Mouse (Mus musculus): ENCODE results near the gene Usp7. TPM values are rescaled to one million over a fixed set of nuclear protein-coding genes. Genes with fewer than 3 reads are reported as not detected.

Gene Usp7
- polyA plus RNA-seq, 1 experiment: 6.8 TPM

DNA sequence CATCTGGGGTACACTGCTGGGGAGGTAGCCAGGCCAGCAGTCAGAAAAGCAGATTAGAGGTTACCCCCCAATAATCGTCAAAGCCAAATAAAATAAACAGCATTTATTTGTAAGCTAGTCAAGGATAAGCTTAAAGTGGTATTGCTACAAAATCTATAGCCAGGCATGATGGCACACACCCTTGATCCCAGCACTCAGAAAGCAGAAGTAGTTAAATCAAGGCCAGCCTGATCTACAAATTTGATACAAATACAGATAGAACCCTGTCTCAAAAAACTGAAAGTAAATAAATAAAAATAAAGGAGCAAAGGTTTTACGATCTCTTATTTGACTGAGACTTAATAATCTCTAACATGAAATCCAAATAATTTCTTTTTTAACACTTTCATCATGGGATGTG lies 66.3 kb downstream of the Usp7 start:
- Histone ChIP-seq H3K4me1 (ENCODE audit: control insufficient read depth) (peaks cover 90% of the 10 kb centered on the region), H3K4me3 (replicated peaks) (no peak overlapping the region), H3K36me3 (ENCODE audit: control insufficient read depth) (peaks cover 99% of the 10 kb centered on the region), H3K9me3 (ENCODE audit: control insufficient read depth, low read length) (no peaks in the 10 kb centered on the region), H3K27me3 (ENCODE audit: control insufficient read depth) (no peaks in the 10 kb centered on the region)
- TF ChIP-seq GATA1 (IDR thresholded peaks at IDR 0.05; ENCODE audit: low read length) (no peak), TAL1 (IDR thresholded peaks at IDR 0.05; ENCODE audit: low read length) (no peak)

DNA sequence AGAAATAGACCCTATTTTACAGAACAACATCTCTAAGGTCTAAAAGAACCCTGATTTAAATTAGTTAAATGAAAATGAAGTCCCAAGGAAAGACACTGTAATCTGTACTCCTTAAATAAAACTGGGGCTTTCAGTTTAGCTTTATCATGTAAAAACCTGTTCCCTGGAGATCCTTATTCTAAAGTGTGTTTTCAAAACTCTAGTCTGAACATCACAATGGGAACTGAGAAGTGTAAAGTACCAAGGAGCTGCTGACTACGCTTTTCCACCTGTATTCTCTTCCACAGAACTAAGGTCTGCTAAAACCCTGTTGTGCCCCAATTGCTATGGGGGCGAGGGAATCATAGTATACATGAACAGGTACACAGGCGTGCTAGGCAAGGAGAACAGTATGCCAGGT lies 68.1 kb downstream of the Usp7 start:
- peaks cover 90% of the 10 kb centered on the region for H3K4me1 ChIP-seq (ENCODE audit: control insufficient read depth)
- no peak for TF ChIP-seq TAL1 (IDR thresholded peaks at IDR 0.05; ENCODE audit: low read length)
- no peak overlapping the region for H3K4me3 ChIP-seq (replicated peaks)
- H3K27me3 ChIP-seq (ENCODE audit: control insufficient read depth): no peaks in the 10 kb centered on the region
- H3K36me3 ChIP-seq (ENCODE audit: control insufficient read depth): peaks cover 99% of the 10 kb centered on the region
- H3K9me3 ChIP-seq (ENCODE audit: control insufficient read depth, low read length): no peaks in the 10 kb centered on the region

DNA sequence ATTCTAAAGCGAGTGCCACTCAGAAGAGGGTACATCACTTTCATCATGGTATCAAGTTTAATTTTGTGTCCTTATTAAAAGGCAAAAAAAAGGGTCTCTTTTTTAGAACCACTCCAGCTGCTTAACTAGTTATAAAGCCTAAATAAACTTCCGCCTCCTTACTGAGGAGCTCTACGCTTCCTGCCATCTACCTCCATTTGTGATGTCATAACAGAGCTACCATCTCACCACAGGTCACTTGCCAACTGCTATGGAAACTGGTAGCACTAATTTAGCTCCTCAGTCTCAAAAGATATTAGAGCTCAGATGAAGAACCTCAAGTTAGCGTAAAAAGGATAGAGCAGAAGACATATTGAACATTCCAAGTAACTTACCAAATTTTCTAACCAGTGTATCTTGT lies 71.7 kb downstream of the Usp7 start:
- Histone ChIP-seq H3K27me3 (ENCODE audit: control insufficient read depth) (no peaks in the 10 kb centered on the region), H3K36me3 (ENCODE audit: control insufficient read depth) (peaks cover 100% of the 10 kb centered on the region), H3K4me3 (replicated peaks) (no peak overlapping the region), H3K9me3 (ENCODE audit: control insufficient read depth, low read length) (no peaks in the 10 kb centered on the region), H3K4me1 (ENCODE audit: control insufficient read depth) (peaks cover 77% of the 10 kb centered on the region)
- no peak for TF ChIP-seq GATA1 (IDR thresholded peaks at IDR 0.05; ENCODE audit: low read length)
- no peak for TF ChIP-seq TAL1 (IDR thresholded peaks at IDR 0.05; ENCODE audit: low read length)

DNA sequence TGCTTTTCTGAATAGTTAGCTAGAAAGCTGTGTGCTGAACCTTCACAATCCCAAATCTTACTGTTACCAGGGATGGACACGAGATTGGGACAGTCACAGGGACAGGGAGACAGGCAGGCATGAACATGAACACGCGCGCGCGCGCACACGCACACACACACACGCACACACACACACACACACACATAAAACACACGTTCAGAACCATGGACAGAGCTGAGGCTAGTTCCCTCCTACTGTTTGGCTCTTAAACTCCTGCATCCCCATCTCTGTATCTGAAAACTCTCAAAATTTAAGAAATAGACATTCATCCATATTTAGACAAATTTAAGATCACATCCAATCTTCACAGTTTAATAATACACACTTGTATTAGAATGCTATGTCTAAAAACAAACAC lies 74.4 kb downstream of the Usp7 start:
- TF ChIP-seq TAL1 (IDR thresholded peaks at IDR 0.05; ENCODE audit: low read length) (no peak), GATA1 (IDR thresholded peaks at IDR 0.05; ENCODE audit: low read length) (no peak)
- H3K4me3 ChIP-seq (replicated peaks): no peak overlapping the region
- H3K36me3 ChIP-seq (ENCODE audit: control insufficient read depth): peaks cover 100% of the 10 kb centered on the region
- no peaks in the 10 kb centered on the region for H3K9me3 ChIP-seq (ENCODE audit: control insufficient read depth, low read length)
- H3K4me1 ChIP-seq (ENCODE audit: control insufficient read depth): peaks cover 72% of the 10 kb centered on the region
- H3K27me3 ChIP-seq (ENCODE audit: control insufficient read depth): no peaks in the 10 kb centered on the region

DNA sequence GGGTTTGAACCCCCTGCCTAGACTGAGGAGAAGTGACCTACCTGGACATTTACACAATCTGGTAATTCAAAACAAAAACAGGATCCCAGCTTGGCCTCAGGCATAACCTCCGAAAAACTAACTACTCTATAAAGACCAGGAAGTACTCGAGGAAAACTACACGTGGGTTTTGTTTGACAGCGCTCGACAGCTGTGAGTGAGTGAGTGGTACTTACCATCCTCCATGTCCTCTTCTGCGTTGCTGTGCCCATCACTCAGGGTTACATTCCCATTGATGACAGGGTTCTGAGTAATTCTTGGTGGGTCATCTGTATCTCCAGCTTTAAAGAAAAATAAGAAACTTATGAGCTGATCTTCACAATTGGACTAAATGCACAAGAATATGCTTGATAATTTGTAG lies 75.8 kb downstream of the Usp7 start:
- no peak overlapping the region for H3K4me3 ChIP-seq (replicated peaks)
- no peaks in the 10 kb centered on the region for H3K27me3 ChIP-seq (ENCODE audit: control insufficient read depth)
- no peaks in the 10 kb centered on the region for H3K9me3 ChIP-seq (ENCODE audit: control insufficient read depth, low read length)
- TF ChIP-seq GATA1 (IDR thresholded peaks at IDR 0.05; ENCODE audit: low read length) (no peak), TAL1 (IDR thresholded peaks at IDR 0.05; ENCODE audit: low read length) (no peak)
- H3K36me3 ChIP-seq (ENCODE audit: control insufficient read depth): peaks cover 100% of the 10 kb centered on the region
- H3K4me1 ChIP-seq (ENCODE audit: control insufficient read depth): peaks cover 67% of the 10 kb centered on the region

DNA sequence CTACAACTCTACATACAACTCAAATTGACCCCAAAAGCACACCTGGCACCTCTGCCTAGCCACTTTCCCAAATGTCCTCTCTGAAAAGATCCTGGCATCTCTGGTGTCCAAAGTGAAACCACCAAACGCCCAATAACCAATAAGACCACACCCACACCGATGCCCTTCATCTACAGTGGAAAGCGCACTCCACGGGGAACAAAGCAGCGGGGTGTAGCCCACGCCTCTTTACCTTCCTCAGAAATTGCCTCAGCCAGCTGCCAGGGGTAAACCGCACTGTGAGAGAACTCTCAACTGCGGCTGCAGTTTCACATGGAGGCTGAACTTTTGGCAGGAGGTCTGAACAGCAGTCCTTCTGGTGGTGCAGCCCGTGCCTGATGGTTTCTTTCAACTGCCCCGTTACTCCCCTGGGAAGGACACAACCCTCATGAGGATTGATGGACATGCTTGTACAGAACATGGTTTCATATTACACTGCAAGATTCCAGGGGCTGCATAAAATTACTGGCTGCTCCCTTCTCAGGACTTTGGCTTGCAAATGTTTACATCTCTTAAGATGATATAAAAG lies 76.5 kb downstream of the Usp7 start:
- Histone ChIP-seq H3K36me3 (ENCODE audit: control insufficient read depth) (peaks cover 100% of the 10 kb centered on the region), H3K27me3 (ENCODE audit: control insufficient read depth) (no peaks in the 10 kb centered on the region), H3K4me1 (ENCODE audit: control insufficient read depth) (peaks cover 64% of the 10 kb centered on the region), H3K9me3 (ENCODE audit: control insufficient read depth, low read length) (no peaks in the 10 kb centered on the region), H3K4me3 (replicated peaks) (no peak overlapping the region)
- no peak for TF ChIP-seq TAL1 (IDR thresholded peaks at IDR 0.05; ENCODE audit: low read length)
- TF ChIP-seq GATA1 (IDR thresholded peaks at IDR 0.05; ENCODE audit: low read length): no peak

DNA sequence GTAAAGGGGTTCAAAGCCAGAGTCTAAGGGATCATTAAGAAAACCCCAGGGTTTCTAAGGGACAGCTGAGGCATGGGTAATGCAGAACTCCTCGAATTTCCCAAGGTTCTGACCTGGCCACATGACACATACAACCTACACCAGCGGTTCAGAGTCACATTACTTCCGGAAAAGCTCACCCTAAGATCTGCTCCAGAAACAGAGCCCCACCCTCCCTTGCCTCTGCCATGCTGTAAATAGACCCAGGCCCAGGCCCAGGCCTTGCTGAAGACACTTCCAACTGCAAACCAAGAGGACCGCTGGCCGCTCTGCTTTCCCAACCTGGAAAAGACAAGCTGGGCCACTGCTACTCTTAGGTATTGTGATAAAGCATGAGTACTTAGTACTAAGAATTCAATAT lies 77.3 kb downstream of the Usp7 start:
- peaks cover 100% of the 10 kb centered on the region for H3K36me3 ChIP-seq (ENCODE audit: control insufficient read depth)
- no peak overlapping the region for H3K4me3 ChIP-seq (replicated peaks)
- H3K4me1 ChIP-seq (ENCODE audit: control insufficient read depth): peaks cover 61% of the 10 kb centered on the region
- no peaks in the 10 kb centered on the region for H3K9me3 ChIP-seq (ENCODE audit: control insufficient read depth, low read length)
- no peak for TF ChIP-seq TAL1 (IDR thresholded peaks at IDR 0.05; ENCODE audit: low read length)
- no peak for TF ChIP-seq GATA1 (IDR thresholded peaks at IDR 0.05; ENCODE audit: low read length)
- H3K27me3 ChIP-seq (ENCODE audit: control insufficient read depth): no peaks in the 10 kb centered on the region

DNA sequence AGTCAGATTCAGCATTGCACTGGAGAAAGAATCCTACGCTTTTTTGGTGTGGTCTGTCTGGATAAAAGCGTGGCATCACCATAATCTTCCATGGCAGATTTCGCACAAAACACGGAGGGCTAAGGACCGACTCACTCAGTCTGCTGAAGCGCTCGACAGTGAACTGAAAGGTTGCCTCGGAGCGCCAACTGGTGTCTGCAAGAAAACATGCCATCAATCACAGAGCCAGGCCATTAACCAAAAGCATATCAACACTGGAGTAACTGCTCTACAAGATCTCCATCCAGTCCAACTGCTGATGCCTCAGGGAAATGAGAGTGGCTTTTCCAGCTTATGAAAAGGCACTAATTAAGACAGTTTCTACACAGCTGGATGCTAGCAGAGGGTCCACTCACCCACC lies 80.1 kb downstream of the Usp7 start:
- TF ChIP-seq GATA1 (IDR thresholded peaks at IDR 0.05; ENCODE audit: low read length) (no peak), TAL1 (IDR thresholded peaks at IDR 0.05; ENCODE audit: low read length) (no peak)
- H3K27me3 ChIP-seq (ENCODE audit: control insufficient read depth): no peaks in the 10 kb centered on the region
- H3K36me3 ChIP-seq (ENCODE audit: control insufficient read depth): peaks cover 100% of the 10 kb centered on the region
- H3K4me1 ChIP-seq (ENCODE audit: control insufficient read depth): peaks cover 52% of the 10 kb centered on the region
- no peaks in the 10 kb centered on the region for H3K9me3 ChIP-seq (ENCODE audit: control insufficient read depth, low read length)
- no peak overlapping the region for H3K4me3 ChIP-seq (replicated peaks)

DNA sequence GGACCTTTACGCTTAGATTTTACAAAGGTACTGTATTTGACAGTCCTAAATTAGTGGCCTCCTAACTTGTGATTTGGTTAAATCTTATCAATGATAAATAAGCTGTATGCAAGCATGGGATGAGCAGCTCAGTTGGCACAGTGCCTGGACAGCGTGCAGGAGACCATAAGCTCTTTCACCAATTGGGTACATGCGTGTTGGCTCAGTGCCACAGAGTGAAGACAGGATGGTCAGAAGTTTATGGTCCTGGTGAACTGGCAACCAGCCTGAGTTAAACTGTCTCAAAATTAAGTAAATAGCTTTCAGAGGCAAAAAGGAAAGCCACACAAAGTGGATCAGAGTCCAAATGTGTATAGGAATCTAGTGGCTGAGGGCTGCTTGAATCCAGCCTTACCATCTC lies 91.5 kb downstream of the Usp7 start:
- no peak for TF ChIP-seq GATA1 (IDR thresholded peaks at IDR 0.05; ENCODE audit: low read length)
- no peak for TF ChIP-seq TAL1 (IDR thresholded peaks at IDR 0.05; ENCODE audit: low read length)
- Histone ChIP-seq H3K4me3 (replicated peaks) (no peak overlapping the region), H3K36me3 (ENCODE audit: control insufficient read depth) (peaks cover 100% of the 10 kb centered on the region), H3K27me3 (ENCODE audit: control insufficient read depth) (no peaks in the 10 kb centered on the region; the same call in 1 of the 2 replicates), H3K9me3 (ENCODE audit: control insufficient read depth, low read length) (no peaks in the 10 kb centered on the region), H3K4me1 (ENCODE audit: control insufficient read depth) (peaks cover 17% of the 10 kb centered on the region)

DNA sequence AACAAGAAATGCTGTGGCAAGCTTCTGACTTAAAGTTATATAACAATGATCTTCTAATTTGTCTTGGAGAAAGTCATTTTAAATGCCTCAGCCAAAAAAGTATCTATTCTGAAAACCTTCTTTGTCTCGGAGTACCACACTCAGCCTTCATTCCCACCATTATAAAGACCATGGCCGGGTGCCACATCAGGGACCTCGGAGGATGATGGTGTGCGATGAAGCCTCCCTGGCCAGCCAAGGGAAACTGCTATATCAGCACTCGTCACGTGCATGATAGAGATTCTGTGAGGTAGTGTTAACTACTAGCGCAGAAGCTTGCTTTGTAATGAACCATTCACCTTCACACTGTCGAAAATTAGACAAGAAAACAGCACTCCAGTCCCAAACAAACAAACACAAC lies 92.6 kb downstream of the Usp7 start:
- Histone ChIP-seq H3K4me3 (replicated peaks) (no peak overlapping the region), H3K4me1 (ENCODE audit: control insufficient read depth) (peaks cover 19% of the 10 kb centered on the region), H3K27me3 (ENCODE audit: control insufficient read depth) (no peaks in the 10 kb centered on the region; the same call in 1 of the 2 replicates), H3K9me3 (ENCODE audit: control insufficient read depth, low read length) (no peaks in the 10 kb centered on the region), H3K36me3 (ENCODE audit: control insufficient read depth) (peaks cover 100% of the 10 kb centered on the region)
- no peak for TF ChIP-seq GATA1 (IDR thresholded peaks at IDR 0.05; ENCODE audit: low read length)
- no peak for TF ChIP-seq TAL1 (IDR thresholded peaks at IDR 0.05; ENCODE audit: low read length)
